20 mouse cellular contexts compared by ENCODE assay signal in the genomic region with DNA sequence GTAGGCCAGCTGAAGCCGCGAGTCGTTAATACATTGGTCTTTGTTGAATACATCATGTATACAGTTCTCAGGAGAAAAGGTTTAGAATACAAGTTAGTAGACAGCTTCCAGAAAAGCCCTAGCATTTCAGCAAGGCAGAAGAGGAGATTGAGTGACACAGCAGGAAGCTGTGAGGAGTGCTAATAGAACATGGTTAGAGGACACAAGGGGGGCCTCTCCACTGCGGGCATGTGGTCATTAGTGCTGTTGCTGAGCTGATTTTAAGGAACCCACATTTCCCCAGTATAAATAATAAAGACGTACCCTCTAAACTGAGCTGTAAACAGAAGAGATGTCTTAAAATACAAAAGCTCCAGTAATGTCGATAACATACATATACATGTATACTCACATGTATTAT. TPM values are rescaled to one million over a fixed set of nuclear protein-coding genes. Genes with fewer than 3 reads are reported as not detected.
DNase-seq lines count a peak whose midpoint lies in the region; ATAC-seq and TF ChIP-seq lines count a peak whose summit lies in the region.
"Had no signal": no experiment of that assay in that cellular context is flagged by ENCODE, and none has a peak within 500 bp of the region (broad histone marks: within the 10 kb centered on the region; RNA-seq: fewer than 3 reads in every experiment).

No protein-coding gene starts in this region.

- H3K4me2 ChIP-seq in liver, embryonic 12.5 days: no peak overlapping the region
- H3K4me2 ChIP-seq: limb, embryonic 15.5 days; neural tube, embryonic 15.5 days had no signal

- peak; percentile 9 to 28 for DNase-seq in adrenal gland, postnatal 36 days
- DNase-seq in adrenal gland, adult (ENCODE audit: inconsistent age in 2 of 2, low spot score in 1 of 2): no peak
- DNase-seq in heart, adult 2 months: no peak
- no peak for DNase-seq in heart, postnatal 36 days
- no peak for DNase-seq in liver
- DNase-seq: cerebellum, adult 2 months; retina, postnatal 1 day had no signal

- WGBS in heart, adult 2 months: 83% methylated on average over 6 of the region's 6 CpGs
- 75% methylated on average over 6 of the region's 6 CpGs for WGBS in liver, embryonic 12.5 days (ENCODE audit: insufficient replicate concordance)

- no peaks in the 10 kb centered on the region for H3K27me3 ChIP-seq in heart, adult 2 months (ENCODE audit: control insufficient read depth, insufficient read depth, low read length)
- H3K27me3 ChIP-seq in liver, embryonic 12.5 days (replicated peaks): no peaks in the 10 kb centered on the region
- H3K27me3 ChIP-seq: limb, embryonic 15.5 days; megakaryocyte, embryonic 14.5 days; neural tube, embryonic 15.5 days had no signal

- ATAC-seq in liver, embryonic 12.5 days: no peak
- peak; percentile 40; a peak in 2 of 4 replicates for ATAC-seq in hematopoietic stem cell, adult 5-6 weeks (replicated peaks in 1 of 2; ENCODE audit: insufficient read depth in 1 of 2, low FRiP score in 2 of 2, low TSS enrichment in 1 of 2, low read depth in 1 of 2, poor library complexity in 2 of 2, severe bottlenecking in 2 of 2)
- no peak for ATAC-seq in megakaryocyte, adult 5-6 weeks (ENCODE audit: poor library complexity, severe bottlenecking)

- no peak overlapping the region for H3K4me3 ChIP-seq in heart, adult 2 months
- no peak overlapping the region for H3K4me3 ChIP-seq in liver, embryonic 12.5 days
- H3K4me3 ChIP-seq: limb, embryonic 15.5 days; megakaryocyte, embryonic 14.5 days; neural tube, embryonic 15.5 days had no signal

- TF ChIP-seq CTCF in heart, adult 2 months (IDR thresholded peaks at IDR 0.05): peak; percentile 37

- no peak for TF ChIP-seq POLR2A in heart, adult 2 months (IDR thresholded peaks at IDR 0.05; ENCODE audit: insufficient read depth, low read depth, low read length)

- no peaks in the 10 kb centered on the region for H3K9me3 ChIP-seq in liver, embryonic 12.5 days (replicated peaks)
- H3K9me3 ChIP-seq: limb, embryonic 15.5 days; neural tube, embryonic 15.5 days had no signal

- no peak for TF ChIP-seq EP300 in heart, adult 2 months (IDR thresholded peaks at IDR 0.05; ENCODE audit: insufficient read depth, low read depth, low read length)

- no peak overlapping the region for H3K9ac ChIP-seq in heart, adult 2 months (ENCODE audit: low read depth, low read length)
- H3K9ac ChIP-seq in liver, embryonic 12.5 days: no peak overlapping the region
- H3K9ac ChIP-seq: limb, embryonic 15.5 days; neural tube, embryonic 15.5 days had no signal

- intact Hi-C loops in heart, adult 2 months (cut with DNase I): no loop called here
- intact Hi-C loops in heart, postnatal 36 days (cut with DNase I): no loop called here

- H3K4me1 ChIP-seq in heart, adult 2 months (ENCODE audit: control insufficient read depth, insufficient read depth, low read length): no peaks in the 10 kb centered on the region
- H3K4me1 ChIP-seq in liver, embryonic 12.5 days: peaks cover 33% of the 10 kb centered on the region
- H3K4me1 ChIP-seq: limb, embryonic 15.5 days; megakaryocyte, embryonic 14.5 days; neural tube, embryonic 15.5 days had no signal

- H3K79me2 ChIP-seq in heart, adult 2 months (replicated peaks; ENCODE audit: control insufficient read depth, insufficient read depth, low read length): no peaks in the 10 kb centered on the region

- H3K36me3 ChIP-seq in heart, adult 2 months (ENCODE audit: control insufficient read depth, insufficient read depth, low read length): no peaks in the 10 kb centered on the region
- H3K36me3 ChIP-seq in liver, embryonic 12.5 days: no peaks in the 10 kb centered on the region
- H3K36me3 ChIP-seq: limb, embryonic 15.5 days; neural tube, embryonic 15.5 days had no signal

- no peak overlapping the region for H3K27ac ChIP-seq in heart, adult 2 months
- peak overlapping the region; percentile 88; the same call in 1 of the 2 replicates for H3K27ac ChIP-seq in liver, embryonic 12.5 days
- H3K27ac ChIP-seq: limb, embryonic 15.5 days; neural tube, embryonic 15.5 days; stomach, postnatal 0 days had no signal

RNA-seq across cellular contexts. Expression of a gene that starts 51.5 kb away (rescaled TPM):
- not detected for total RNA-seq in adrenal gland, postnatal 36 days (2021)
- 1 to 10 TPM in 1 of 2 experiments, under 1 TPM in 1; 0.82 to 1.0 TPM for total RNA-seq in heart, adult 2 months (2021)
- polyA plus RNA-seq in heart, adult 2 months (2012; rRNA removed): 0.39 and 0.79 TPM in 2 replicates
- under 1 TPM; 0.31 to 0.79 TPM for total RNA-seq in heart, postnatal 36 days (2021)
- not detected in 2 replicates for polyA plus RNA-seq in liver, embryonic 12.5 days (2016; fragmentation: Nextera tagmentation; extraction: Ambion mirVana)
- not detected in 2 replicates for total RNA-seq in hematopoietic stem cell, adult 5-6 weeks (2017)
- total RNA-seq in megakaryocyte, adult 5-6 weeks (2015): not detected in 2 replicates
- not detected in 2 replicates for total RNA-seq in megakaryocyte, adult 5-6 weeks (2017)
- total RNA-seq: adrenal gland, adult 18-20 months; heart, postnatal 10 days had no signal
- polyA plus RNA-seq: embryonic facial prominence, embryonic 11.5 days; kidney, embryonic 16.5 days; limb, embryonic 15.5 days; neural tube, embryonic 15.5 days; spleen, adult 2 months; stomach, postnatal 0 days; urinary bladder, adult 2 months had no signal

RNA-seq across cellular contexts. Expression of a gene that starts 59.2 kb away (rescaled TPM):
- total RNA-seq in adrenal gland, postnatal 36 days (2021): 10 to 100 TPM; 14.4 to 29.5 TPM
- 1 to 10 TPM; 3.9 to 4.8 TPM for total RNA-seq in heart, adult 2 months (2021)
- 2.2 and 2.3 TPM in 2 replicates for polyA plus RNA-seq in heart, adult 2 months (2012; rRNA removed)
- total RNA-seq in heart, postnatal 36 days (2021): 1 to 10 TPM; 5.6 to 6.2 TPM
- polyA plus RNA-seq in liver, embryonic 12.5 days (2016; fragmentation: Nextera tagmentation; extraction: Ambion mirVana): 1.7 and 1.9 TPM in 2 replicates
- total RNA-seq in hematopoietic stem cell, adult 5-6 weeks (2017): 5.3 and 13.8 TPM in 2 replicates
- total RNA-seq in megakaryocyte, adult 5-6 weeks (2015): 66.5 and 67.1 TPM in 2 replicates
- total RNA-seq in megakaryocyte, adult 5-6 weeks (2017): 78.0 and 81.5 TPM in 2 replicates

Comparison
In these comparisons a context has a peak if more than half of its experiments do, and no peak if none do; other contexts are left out.
1. DNase-seq: peak in adrenal gland, postnatal 36 days (2 of 2); none in adrenal gland, adult (0 of 2), heart, adult 2 months (0 of 2), heart, postnatal 36 days (0 of 2) and liver (single experiment).
2. ATAC-seq: peak in hematopoietic stem cell, adult 5-6 weeks (2 of 2); none in liver, embryonic 12.5 days (single experiment) and megakaryocyte, adult 5-6 weeks (single experiment).